Mouse (Mus musculus): ENCODE results near the gene Gimap4. TPM values are rescaled to one million over a fixed set of nuclear protein-coding genes. Genes with fewer than 3 reads are reported as not detected.

The Gimap4 gene
- total and polyA plus RNA-seq, 2 experiments from 2014 or later = 0.48 to 0.77 TPM

GRCm38 (mm10) chr6:48723468-48723867 is 39.1 kb downstream of the Gimap4 start:
- no peak overlapping the region for H3K4me3 ChIP-seq (ENCODE audit: low read depth, low read length)
- TF ChIP-seq CTCF (IDR thresholded peaks at IDR 0.05) = no peak
- H3K27ac ChIP-seq (ENCODE audit: low read depth, low read length) = no peak overlapping the region
- no peaks in the 10 kb centered on the region for H3K9me3 ChIP-seq (ENCODE audit: low read length)
- no peak overlapping the region for H3K4me2 ChIP-seq (ENCODE audit: low read depth, low read length, poor library complexity, severe bottlenecking)
- H3K27me3 ChIP-seq (ENCODE audit: insufficient read depth, low read length) = no peaks in the 10 kb centered on the region
- H3K4me1 ChIP-seq (ENCODE audit: insufficient read depth, low read length) = no peaks in the 10 kb centered on the region
- DNase-seq (ENCODE audit: low spot score) (no peak), ATAC-seq (ENCODE audit: low FRiP score) (no peak)
- no peak overlapping the region for H3K9ac ChIP-seq (replicated peaks; ENCODE audit: low read length, poor library complexity, severe bottlenecking)
- WGBS = 85% methylated on average over 8 of the region's 8 CpGs
- H3K36me3 ChIP-seq (ENCODE audit: insufficient read depth, low read length) = no peaks in the 10 kb centered on the region

- ATAC-seq (ENCODE audit: low FRiP score) (no peak), DNase-seq (ENCODE audit: low spot score) (peak; percentile 37)
- Histone ChIP-seq H3K27me3 (ENCODE audit: insufficient read depth, low read length) (no peaks in the 10 kb centered on the region), H3K4me2 (ENCODE audit: low read depth, low read length, poor library complexity, severe bottlenecking) (no peak overlapping the region), H3K36me3 (ENCODE audit: insufficient read depth, low read length) (no peaks in the 10 kb centered on the region), H3K27ac (ENCODE audit: low read depth, low read length) (no peak overlapping the region), H3K4me1 (ENCODE audit: insufficient read depth, low read length) (no peaks in the 10 kb centered on the region), H3K4me3 (ENCODE audit: low read depth, low read length) (no peak overlapping the region), H3K9ac (replicated peaks; ENCODE audit: low read length, poor library complexity, severe bottlenecking) (no peak overlapping the region), H3K9me3 (ENCODE audit: low read length) (no peaks in the 10 kb centered on the region)
- WGBS = 0% methylated on average over 1 of the region's 1 CpGs
- TF ChIP-seq CTCF (IDR thresholded peaks at IDR 0.05) = no peak
These were observed 41.1 kb downstream of the Gimap4 start for GRCm38 (mm10) chr6:48725476-48725875.

GRCm38 (mm10) chr6:48727761-48728160 is 43.4 kb downstream of the Gimap4 start:
- ATAC-seq (ENCODE audit: low FRiP score) = no peak
- TF ChIP-seq CTCF (IDR thresholded peaks at IDR 0.05) = no peak
- DNase-seq (ENCODE audit: low spot score) = no peak
- H3K9me3 ChIP-seq (ENCODE audit: low read length) = no peaks in the 10 kb centered on the region
- H3K36me3 ChIP-seq (ENCODE audit: insufficient read depth, low read length) = no peaks in the 10 kb centered on the region
- H3K4me2 ChIP-seq (ENCODE audit: low read depth, low read length, poor library complexity, severe bottlenecking) = no peak overlapping the region
- 94% methylated on average over 5 of the region's 5 CpGs for WGBS
- H3K9ac ChIP-seq (replicated peaks; ENCODE audit: low read length, poor library complexity, severe bottlenecking) = no peak overlapping the region
- H3K27ac ChIP-seq (ENCODE audit: low read depth, low read length) = no peak overlapping the region
- H3K27me3 ChIP-seq (ENCODE audit: insufficient read depth, low read length) = no peaks in the 10 kb centered on the region
- H3K4me1 ChIP-seq (ENCODE audit: insufficient read depth, low read length) = no peaks in the 10 kb centered on the region
- no peak overlapping the region for H3K4me3 ChIP-seq (ENCODE audit: low read depth, low read length)

GRCm38 (mm10) chr6:48732864-48733304 is 48.5 kb downstream of the Gimap4 start:
- no peak overlapping the region for H3K9ac ChIP-seq (replicated peaks; ENCODE audit: low read length, poor library complexity, severe bottlenecking)
- no peak for TF ChIP-seq CTCF (IDR thresholded peaks at IDR 0.05)
- no peak overlapping the region for H3K4me2 ChIP-seq (ENCODE audit: low read depth, low read length, poor library complexity, severe bottlenecking)
- H3K27ac ChIP-seq (ENCODE audit: low read depth, low read length) = no peak overlapping the region
- no peaks in the 10 kb centered on the region for H3K36me3 ChIP-seq (ENCODE audit: insufficient read depth, low read length)
- no peaks in the 10 kb centered on the region for H3K4me1 ChIP-seq (ENCODE audit: insufficient read depth, low read length)
- WGBS = 51% methylated on average over 8 of the region's 8 CpGs
- ATAC-seq (ENCODE audit: low FRiP score) (no peak), DNase-seq (ENCODE audit: low spot score) (no peak)
- no peaks in the 10 kb centered on the region for H3K9me3 ChIP-seq (ENCODE audit: low read length)
- no peaks in the 10 kb centered on the region for H3K27me3 ChIP-seq (ENCODE audit: insufficient read depth, low read length)
- H3K4me3 ChIP-seq (ENCODE audit: low read depth, low read length) = no peak overlapping the region

DNA sequence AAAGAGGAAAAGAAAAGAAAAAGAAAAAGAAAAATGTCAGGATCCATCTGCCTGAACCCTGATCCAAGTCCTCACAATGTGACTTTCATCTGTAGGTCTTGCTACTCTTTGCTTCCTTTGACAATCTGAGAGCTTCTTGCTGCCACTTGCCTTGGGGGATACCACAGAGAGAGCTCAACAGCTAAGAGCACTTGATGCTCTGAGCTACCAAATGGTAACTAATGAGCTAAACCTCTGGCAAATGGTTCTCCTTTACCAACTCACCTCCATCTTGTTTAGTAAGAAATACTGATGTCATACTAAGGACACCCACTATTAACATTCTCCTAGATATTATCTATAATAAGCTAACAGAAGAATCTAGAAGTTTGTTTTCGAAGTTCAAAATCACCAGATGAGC is 49.3 kb downstream of the Gimap4 start:
- H3K4me2 ChIP-seq (ENCODE audit: low read depth, low read length, poor library complexity, severe bottlenecking) = no peak overlapping the region
- ATAC-seq (ENCODE audit: low FRiP score) = no peak
- no peaks in the 10 kb centered on the region for H3K9me3 ChIP-seq (ENCODE audit: low read length)
- H3K9ac ChIP-seq (replicated peaks; ENCODE audit: low read length, poor library complexity, severe bottlenecking) = no peak overlapping the region
- DNase-seq (ENCODE audit: low spot score) = no peak
- no peaks in the 10 kb centered on the region for H3K4me1 ChIP-seq (ENCODE audit: insufficient read depth, low read length)
- TF ChIP-seq CTCF (IDR thresholded peaks at IDR 0.05) = no peak
- H3K27me3 ChIP-seq (ENCODE audit: insufficient read depth, low read length) = no peaks in the 10 kb centered on the region
- H3K4me3 ChIP-seq (ENCODE audit: low read depth, low read length) = no peak overlapping the region
- WGBS = 82% methylated on average over 1 of the region's 1 CpGs
- H3K27ac ChIP-seq (ENCODE audit: low read depth, low read length) = no peak overlapping the region
- H3K36me3 ChIP-seq (ENCODE audit: insufficient read depth, low read length) = no peaks in the 10 kb centered on the region

DNA sequence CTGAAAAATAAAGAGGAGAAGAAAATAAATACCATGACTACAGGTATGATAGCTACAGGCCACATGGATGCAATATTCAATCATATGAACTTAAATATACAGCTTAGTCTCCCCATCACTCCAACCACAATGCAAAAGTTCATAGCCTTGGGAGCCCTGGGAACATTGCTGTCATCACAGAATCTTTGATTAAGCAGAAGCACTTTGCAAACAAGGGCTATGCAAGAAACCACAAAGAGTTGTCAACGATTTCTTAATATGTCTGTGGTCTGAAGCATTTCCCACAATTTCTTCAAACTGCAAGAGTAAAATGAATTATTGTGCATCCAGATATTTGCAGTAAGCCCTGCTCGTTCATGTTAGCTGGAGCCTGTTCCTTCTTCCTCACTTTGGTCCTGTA is 52.7 kb downstream of the Gimap4 start:
- Histone ChIP-seq H3K4me3 (ENCODE audit: low read depth, low read length) (no peak overlapping the region), H3K27me3 (ENCODE audit: insufficient read depth, low read length) (no peaks in the 10 kb centered on the region), H3K9me3 (ENCODE audit: low read length) (no peaks in the 10 kb centered on the region), H3K4me2 (ENCODE audit: low read depth, low read length, poor library complexity, severe bottlenecking) (no peak overlapping the region), H3K9ac (replicated peaks; ENCODE audit: low read length, poor library complexity, severe bottlenecking) (no peak overlapping the region), H3K4me1 (ENCODE audit: insufficient read depth, low read length) (no peaks in the 10 kb centered on the region), H3K27ac (ENCODE audit: low read depth, low read length) (no peak overlapping the region), H3K36me3 (ENCODE audit: insufficient read depth, low read length) (no peaks in the 10 kb centered on the region)
- no peak for DNase-seq (ENCODE audit: low spot score)
- TF ChIP-seq CTCF (IDR thresholded peaks at IDR 0.05) = no peak
- ATAC-seq (ENCODE audit: low FRiP score) = no peak
- WGBS = 83% methylated on average over 2 of the region's 2 CpGs
